Mouse (Mus musculus): ENCODE measurements around the gene Asb8. TPM values are rescaled to one million over a fixed set of nuclear protein-coding genes. Genes with fewer than 3 reads are reported as not detected.

Gene Asb8
- polyA plus RNA-seq, 1 experiment from 2014 or later, result 66.7 TPM

- Histone ChIP-seq H3K27ac (ENCODE audit: low read depth, low read length) (no peak overlapping the region), H3K9ac (replicated peaks; ENCODE audit: low read depth, low read length) (no peak overlapping the region), H3K4me3 (ENCODE audit: low read depth, low read length) (no peak overlapping the region), H3K36me3 (ENCODE audit: control insufficient read depth, insufficient read depth, low read length) (peaks cover 47% of the 10 kb centered on the region), H3K27me3 (ENCODE audit: control insufficient read depth, insufficient read depth, low read length) (no peaks in the 10 kb centered on the region), H3K4me2 (ENCODE audit: low read depth, low read length) (no peak overlapping the region), H3K9me3 (ENCODE audit: control insufficient read depth, low read length) (no peaks in the 10 kb centered on the region), H3K4me1 (ENCODE audit: control insufficient read depth, insufficient read depth, low read length) (no peaks in the 10 kb centered on the region)
- no peak for ATAC-seq (ENCODE audit: low read depth)
- 95% methylated on average over 13 of the region's 13 CpGs for WGBS
These were observed 29.8 kb downstream of the Asb8 start for GRCm38 (mm10) chr15:98135671-98136070.

GRCm38 (mm10) chr15:98134666-98135065 is 30.8 kb downstream of the Asb8 start:
- Histone ChIP-seq H3K27ac (ENCODE audit: low read depth, low read length) (no peak overlapping the region), H3K9ac (replicated peaks; ENCODE audit: low read depth, low read length) (no peak overlapping the region), H3K4me1 (ENCODE audit: control insufficient read depth, insufficient read depth, low read length) (no peaks in the 10 kb centered on the region), H3K27me3 (ENCODE audit: control insufficient read depth, insufficient read depth, low read length) (no peaks in the 10 kb centered on the region), H3K9me3 (ENCODE audit: control insufficient read depth, low read length) (no peaks in the 10 kb centered on the region), H3K4me3 (ENCODE audit: low read depth, low read length) (no peak overlapping the region), H3K4me2 (ENCODE audit: low read depth, low read length) (no peak overlapping the region), H3K36me3 (ENCODE audit: control insufficient read depth, insufficient read depth, low read length) (peaks cover 46% of the 10 kb centered on the region)
- ATAC-seq (ENCODE audit: low read depth), result no peak
- 73% methylated on average over 3 of the region's 3 CpGs for WGBS

GRCm38 (mm10) chr15:98134034-98134433 is 31.4 kb downstream of the Asb8 start:
- Histone ChIP-seq H3K27ac (ENCODE audit: low read depth, low read length) (no peak overlapping the region), H3K36me3 (ENCODE audit: control insufficient read depth, insufficient read depth, low read length) (peaks cover 48% of the 10 kb centered on the region), H3K9ac (replicated peaks; ENCODE audit: low read depth, low read length) (no peak overlapping the region), H3K4me3 (ENCODE audit: low read depth, low read length) (no peak overlapping the region), H3K27me3 (ENCODE audit: control insufficient read depth, insufficient read depth, low read length) (no peaks in the 10 kb centered on the region), H3K4me1 (ENCODE audit: control insufficient read depth, insufficient read depth, low read length) (no peaks in the 10 kb centered on the region), H3K4me2 (ENCODE audit: low read depth, low read length) (no peak overlapping the region), H3K9me3 (ENCODE audit: control insufficient read depth, low read length) (no peaks in the 10 kb centered on the region)
- no peak for ATAC-seq (ENCODE audit: low read depth)
- 86% methylated on average over 4 of the region's 4 CpGs for WGBS

- H3K9me3 ChIP-seq (ENCODE audit: control insufficient read depth, low read length), result no peaks in the 10 kb centered on the region
- no peak overlapping the region for H3K4me3 ChIP-seq (ENCODE audit: low read depth, low read length)
- 85% methylated on average over 3 of the region's 3 CpGs for whole genome bisulfite sequencing
- H3K4me1 ChIP-seq (ENCODE audit: control insufficient read depth, insufficient read depth, low read length), result no peaks in the 10 kb centered on the region
- H3K9ac ChIP-seq (replicated peaks; ENCODE audit: low read depth, low read length), result no peak overlapping the region
- ATAC-seq (ENCODE audit: low read depth), result no peak
- H3K27me3 ChIP-seq (ENCODE audit: control insufficient read depth, insufficient read depth, low read length), result no peaks in the 10 kb centered on the region
- H3K36me3 ChIP-seq (ENCODE audit: control insufficient read depth, insufficient read depth, low read length), result peaks cover 47% of the 10 kb centered on the region
- no peak overlapping the region for H3K4me2 ChIP-seq (ENCODE audit: low read depth, low read length)
- no peak overlapping the region for H3K27ac ChIP-seq (ENCODE audit: low read depth, low read length)
These were observed 32.0 kb downstream of the Asb8 start for GRCm38 (mm10) chr15:98133471-98133870.

GRCm38 (mm10) chr15:98131942-98132655 is 33.3 kb downstream of the Asb8 start:
- Histone ChIP-seq H3K4me2 (ENCODE audit: low read depth, low read length) (no peak overlapping the region), H3K27me3 (ENCODE audit: control insufficient read depth, insufficient read depth, low read length) (no peaks in the 10 kb centered on the region), H3K9me3 (ENCODE audit: control insufficient read depth, low read length) (no peaks in the 10 kb centered on the region), H3K4me1 (ENCODE audit: control insufficient read depth, insufficient read depth, low read length) (no peaks in the 10 kb centered on the region), H3K9ac (replicated peaks; ENCODE audit: low read depth, low read length) (no peak overlapping the region), H3K4me3 (ENCODE audit: low read depth, low read length) (no peak overlapping the region), H3K36me3 (ENCODE audit: control insufficient read depth, insufficient read depth, low read length) (peaks cover 59% of the 10 kb centered on the region), H3K27ac (ENCODE audit: low read depth, low read length) (no peak overlapping the region)
- 88% methylated on average over 15 of the region's 15 CpGs for WGBS
- no peak for ATAC-seq (ENCODE audit: low read depth)

GRCm38 (mm10) chr15:98131451-98131850 is 34.0 kb downstream of the Asb8 start:
- Histone ChIP-seq H3K9me3 (ENCODE audit: control insufficient read depth, low read length) (no peaks in the 10 kb centered on the region), H3K27me3 (ENCODE audit: control insufficient read depth, insufficient read depth, low read length) (no peaks in the 10 kb centered on the region), H3K9ac (replicated peaks; ENCODE audit: low read depth, low read length) (no peak overlapping the region), H3K4me1 (ENCODE audit: control insufficient read depth, insufficient read depth, low read length) (no peaks in the 10 kb centered on the region), H3K4me3 (ENCODE audit: low read depth, low read length) (no peak overlapping the region), H3K27ac (ENCODE audit: low read depth, low read length) (no peak overlapping the region), H3K36me3 (ENCODE audit: control insufficient read depth, insufficient read depth, low read length) (peaks cover 58% of the 10 kb centered on the region), H3K4me2 (ENCODE audit: low read depth, low read length) (no peak overlapping the region)
- WGBS, result 94% methylated on average over 7 of the region's 7 CpGs
- no peak for ATAC-seq (ENCODE audit: low read depth)

GRCm38 (mm10) chr15:98131001-98131400 is 34.4 kb downstream of the Asb8 start:
- no peak for ATAC-seq (ENCODE audit: low read depth)
- 98% methylated on average over 4 of the region's 4 CpGs for WGBS
- Histone ChIP-seq H3K9me3 (ENCODE audit: control insufficient read depth, low read length) (no peaks in the 10 kb centered on the region), H3K4me2 (ENCODE audit: low read depth, low read length) (no peak overlapping the region), H3K27me3 (ENCODE audit: control insufficient read depth, insufficient read depth, low read length) (no peaks in the 10 kb centered on the region), H3K4me3 (ENCODE audit: low read depth, low read length) (no peak overlapping the region), H3K4me1 (ENCODE audit: control insufficient read depth, insufficient read depth, low read length) (no peaks in the 10 kb centered on the region), H3K27ac (ENCODE audit: low read depth, low read length) (no peak overlapping the region), H3K9ac (replicated peaks; ENCODE audit: low read depth, low read length) (no peak overlapping the region), H3K36me3 (ENCODE audit: control insufficient read depth, insufficient read depth, low read length) (peaks cover 58% of the 10 kb centered on the region)

- WGBS, result 93% methylated on average over 20 of the region's 20 CpGs
- Histone ChIP-seq H3K4me1 (ENCODE audit: control insufficient read depth, insufficient read depth, low read length) (no peaks in the 10 kb centered on the region), H3K9ac (replicated peaks; ENCODE audit: low read depth, low read length) (no peak overlapping the region), H3K4me2 (ENCODE audit: low read depth, low read length) (no peak overlapping the region), H3K4me3 (ENCODE audit: low read depth, low read length) (no peak overlapping the region), H3K27ac (ENCODE audit: low read depth, low read length) (no peak overlapping the region), H3K27me3 (ENCODE audit: control insufficient read depth, insufficient read depth, low read length) (no peaks in the 10 kb centered on the region), H3K9me3 (ENCODE audit: control insufficient read depth, low read length) (no peaks in the 10 kb centered on the region), H3K36me3 (ENCODE audit: control insufficient read depth, insufficient read depth, low read length) (peaks cover 56% of the 10 kb centered on the region)
- ATAC-seq (ENCODE audit: low read depth), result no peak
These were observed 44.6 kb downstream of the Asb8 start for GRCm38 (mm10) chr15:98120831-98121230.

GRCm38 (mm10) chr15:98119363-98119762 is 46.1 kb downstream of the Asb8 start:
- no peak for ATAC-seq (ENCODE audit: low read depth)
- H3K9me3 ChIP-seq (ENCODE audit: control insufficient read depth, low read length), result no peaks in the 10 kb centered on the region
- WGBS, result 78% methylated on average over 12 of the region's 12 CpGs
- no peak overlapping the region for H3K4me3 ChIP-seq (ENCODE audit: low read depth, low read length)
- H3K27ac ChIP-seq (ENCODE audit: low read depth, low read length), result no peak overlapping the region
- no peak overlapping the region for H3K4me2 ChIP-seq (ENCODE audit: low read depth, low read length)
- no peaks in the 10 kb centered on the region for H3K27me3 ChIP-seq (ENCODE audit: control insufficient read depth, insufficient read depth, low read length)
- peaks cover 47% of the 10 kb centered on the region for H3K36me3 ChIP-seq (ENCODE audit: control insufficient read depth, insufficient read depth, low read length)
- H3K4me1 ChIP-seq (ENCODE audit: control insufficient read depth, insufficient read depth, low read length), result no peaks in the 10 kb centered on the region
- no peak overlapping the region for H3K9ac ChIP-seq (replicated peaks; ENCODE audit: low read depth, low read length)

Data from neural tube, embryonic 14.5 days (tissue).